Mouse (Mus musculus) bone marrow macrophage, adult 2 months (primary cell): ENCODE results near the gene Cabp4. TPM values are rescaled to one million over a fixed set of nuclear protein-coding genes. Genes with fewer than 3 reads are reported as not detected.

Experiments used
- H3K27ac ChIP-seq: 2 replicates; pipeline ENCODE4 v1.5.1; 2012; ENCODE audit warnings: low read depth, low read length; ENCODE audit not compliant: insufficient read depth
- H3K4me1 ChIP-seq: 2 replicates; pipeline ENCODE4 v1.6.1; 2012; ENCODE audit warnings: low read length; ENCODE audit not compliant: control insufficient read depth, insufficient read depth
- H3K4me3 ChIP-seq: 2 replicates; pipeline ENCODE4 v1.5.1; 2012; ENCODE audit warnings: mild to moderate bottlenecking, low read length, moderate library complexity; ENCODE audit not compliant: insufficient read depth
- CTCF ChIP-seq: IDR thresholded peaks from 2 replicates; pipeline ENCODE4 v1.5.1; 2012; ENCODE audit warnings: low read depth, mild to moderate bottlenecking, low read length, moderate library complexity
- POLR2A ChIP-seq: IDR thresholded peaks from 2 replicates; pipeline ENCODE4 v1.6.1; 2012; ENCODE audit warnings: mild to moderate bottlenecking, low read depth, low read length, borderline replicate concordance
- polyA plus RNA-seq: library from polyadenylated mRNA; stranded (reverse); fragments of >200 nt; gene quantifications from 2 replicates; pipeline ENCODE4 v1.2.4, GENCODE M21; 2012; ENCODE audit not compliant: missing spikeins, insufficient read depth, insufficient read length

Cabp4 gene
- polyA plus RNA-seq, 1 experiment: not detected

DNA sequence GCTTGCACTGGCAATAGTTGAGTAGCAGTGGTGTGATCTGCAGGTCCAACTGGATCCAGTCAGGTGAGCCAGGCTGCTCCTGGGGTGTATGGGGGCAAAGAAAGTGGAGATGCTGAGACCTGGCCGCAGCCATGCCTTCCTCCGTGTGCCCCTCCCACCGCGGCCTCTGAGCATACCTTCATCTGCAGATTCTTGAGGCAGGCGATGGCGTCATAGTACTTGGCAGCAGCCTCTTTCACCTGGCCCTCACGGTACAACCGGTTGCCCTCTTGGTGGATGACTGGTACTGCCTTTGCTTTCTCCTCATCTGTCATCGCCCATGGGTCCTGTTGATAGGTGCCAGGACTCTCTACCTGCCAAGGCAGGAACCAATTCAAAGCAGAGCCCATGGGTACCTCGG is 28.7 kb downstream of the Cabp4 start:
- Histone ChIP-seq H3K4me3 (no peak overlapping the region), H3K27ac (no peak overlapping the region), H3K4me1 (peaks cover 39% of the 10 kb centered on the region)
- TF ChIP-seq CTCF: no peak
- no peak for TF ChIP-seq POLR2A

GRCm38 (mm10) chr19:4114551-4114950 is 29.3 kb downstream of the Cabp4 start:
- TF ChIP-seq POLR2A (no peak), CTCF (no peak)
- Histone ChIP-seq H3K27ac (peak overlapping the region; percentile 87), H3K4me3 (no peak overlapping the region), H3K4me1 (peaks cover 37% of the 10 kb centered on the region)

DNA sequence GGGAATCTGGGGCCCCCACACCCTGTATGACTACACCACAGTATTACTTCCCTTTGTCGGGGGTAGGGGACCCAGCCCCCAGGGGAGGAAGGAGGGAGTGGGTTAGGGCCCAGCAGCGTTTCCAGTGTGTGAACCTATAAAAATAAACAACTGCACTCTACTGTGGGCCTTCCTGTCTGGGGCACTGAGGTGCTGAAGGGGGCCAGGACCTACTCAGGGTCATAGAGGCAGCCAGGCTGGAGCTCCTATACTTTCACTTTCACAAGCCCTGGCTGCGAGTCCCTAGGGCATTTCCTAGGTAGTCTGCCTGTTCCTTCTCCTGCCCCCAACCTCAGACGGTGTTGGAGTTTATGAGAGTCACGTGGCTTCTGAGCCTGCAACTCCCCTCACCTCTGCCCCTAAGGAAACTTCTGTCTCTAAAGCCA is 30.0 kb downstream of the Cabp4 start:
- Histone ChIP-seq H3K4me1 (peaks cover 37% of the 10 kb centered on the region), H3K27ac (peak overlapping the region; percentile 87), H3K4me3 (peak overlapping the region; percentile 22)
- TF ChIP-seq CTCF: no peak
- TF ChIP-seq POLR2A: no peak

- peak overlapping the region; percentile 87 for H3K27ac ChIP-seq
- H3K4me3 ChIP-seq: peak overlapping the region; percentile 22
- TF ChIP-seq POLR2A: no peak
- TF ChIP-seq CTCF: no peak
- H3K4me1 ChIP-seq: peaks cover 37% of the 10 kb centered on the region
Observed at GRCm38 (mm10) chr19:4113186-4113805, 30.5 kb downstream of the Cabp4 start.

DNA sequence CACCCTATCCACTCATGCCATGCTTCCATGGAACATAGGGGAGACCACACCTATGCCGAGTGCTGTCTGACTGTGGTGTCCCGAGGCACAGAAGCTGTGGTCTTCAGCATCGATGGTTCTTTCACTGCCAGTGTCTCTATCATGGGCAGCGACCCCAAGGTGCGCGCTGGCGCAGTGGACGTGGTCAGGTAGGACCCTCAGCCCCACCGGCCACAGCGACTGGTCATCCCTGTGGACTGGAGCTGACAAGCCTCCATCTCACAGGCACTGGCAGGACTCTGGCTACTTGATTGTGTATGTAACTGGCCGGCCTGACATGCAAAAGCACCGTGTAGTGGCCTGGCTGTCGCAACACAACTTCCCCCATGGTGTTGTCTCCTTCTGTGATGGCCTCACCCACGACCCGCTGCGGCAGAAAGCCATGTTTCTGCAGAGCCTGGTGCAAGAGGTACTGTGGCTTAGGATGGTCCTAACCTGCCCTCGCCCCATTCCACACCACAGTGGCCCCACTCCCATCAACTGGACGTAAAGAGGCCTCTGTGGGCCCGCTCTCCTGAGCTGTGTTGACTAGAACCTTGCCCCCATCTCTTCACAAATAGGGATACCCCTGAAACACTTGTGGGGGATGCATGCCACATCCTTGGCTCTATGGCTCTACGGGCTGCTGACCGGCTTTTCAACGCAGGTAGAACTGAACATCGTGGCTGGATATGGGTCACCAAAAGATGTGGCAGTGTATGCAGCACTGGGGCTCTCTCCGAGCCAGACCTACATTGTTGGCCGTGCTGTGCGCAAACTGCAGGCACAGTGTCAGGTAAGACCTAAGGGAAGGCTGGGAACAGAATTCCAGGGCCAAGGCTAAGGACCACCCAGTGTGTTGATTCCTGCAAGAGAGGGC is 31.5 kb downstream of the Cabp4 start:
- no peak overlapping the region for H3K4me3 ChIP-seq

GRCm38 (mm10) chr19:4108535-4108934 is 35.3 kb downstream of the Cabp4 start:
- peaks cover 22% of the 10 kb centered on the region for H3K4me1 ChIP-seq

More for the DNA sequence above, 31.5 kb downstream of the Cabp4 start:
- H3K27ac ChIP-seq: peak overlapping the region; percentile 87
- no peak for TF ChIP-seq POLR2A
- no peak for TF ChIP-seq CTCF
- H3K4me1 ChIP-seq: peaks cover 37% of the 10 kb centered on the region

DNA sequence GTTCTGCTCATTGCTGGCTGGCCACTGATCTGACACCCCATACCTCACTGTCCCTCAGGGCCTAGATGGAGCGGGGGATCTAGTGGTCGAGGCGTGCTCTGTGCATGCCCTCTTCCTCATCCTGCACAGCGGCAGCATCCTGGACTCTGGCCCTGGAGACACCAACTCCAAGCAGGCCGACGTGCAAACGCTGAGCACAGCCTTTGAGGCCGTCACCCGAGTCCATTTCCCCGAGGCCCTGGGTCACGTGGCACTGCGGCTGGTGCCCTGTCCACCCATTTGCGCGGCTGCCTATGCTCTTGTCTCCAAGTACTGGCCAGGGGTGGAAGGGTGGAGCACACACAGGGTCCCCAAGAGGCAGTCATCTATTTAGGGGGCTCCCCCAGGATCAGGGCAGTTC is 37.2 kb downstream of the Cabp4 start:
- H3K27ac ChIP-seq: no peak overlapping the region
- H3K4me3 ChIP-seq: no peak overlapping the region
- no peak for TF ChIP-seq POLR2A
- no peak for TF ChIP-seq CTCF
- H3K4me1 ChIP-seq: peaks cover 6% of the 10 kb centered on the region

More at GRCm38 (mm10) chr19:4108535-4108934, 35.3 kb downstream of the Cabp4 start:
- H3K27ac ChIP-seq: no peak overlapping the region
- TF ChIP-seq POLR2A (no peak), CTCF (no peak)
- no peak overlapping the region for H3K4me3 ChIP-seq

DNA sequence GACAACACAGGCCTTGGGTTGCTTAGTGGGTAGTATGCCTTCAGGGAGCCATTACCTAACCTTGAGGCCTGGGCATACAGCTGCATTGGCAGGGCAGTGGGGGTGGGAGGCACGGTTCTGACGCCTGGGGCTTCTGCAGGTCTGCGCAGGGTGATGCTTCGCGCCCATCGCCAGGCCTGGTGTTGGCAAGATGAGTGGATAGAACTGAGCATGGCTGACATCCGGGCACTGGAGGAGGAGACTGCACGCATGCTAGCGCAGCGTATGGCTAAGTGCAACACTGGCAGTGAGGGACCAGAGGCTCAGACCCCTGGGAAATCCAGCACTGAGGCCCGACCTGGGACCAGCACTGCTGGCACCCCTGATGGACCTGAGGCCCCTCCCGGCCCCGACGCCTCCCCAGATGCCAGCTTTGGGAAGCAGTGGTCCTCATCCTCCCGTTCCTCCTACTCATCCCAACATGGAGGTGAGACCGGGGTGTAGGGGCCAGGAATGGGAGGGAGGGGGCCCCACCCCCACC is 39.1 kb downstream of the Cabp4 start:
- Histone ChIP-seq H3K27ac (no peak overlapping the region), H3K4me3 (no peak overlapping the region), H3K4me1 (peaks cover 5% of the 10 kb centered on the region; the same call in 1 of the 2 replicates)
- TF ChIP-seq POLR2A (no peak), CTCF (no peak)

- H3K27ac ChIP-seq: no peak overlapping the region
- no peak overlapping the region for H3K4me3 ChIP-seq
- TF ChIP-seq POLR2A: no peak
- TF ChIP-seq CTCF: no peak
- peaks cover 10% of the 10 kb centered on the region; the same call in 1 of the 2 replicates for H3K4me1 ChIP-seq
Observed at GRCm38 (mm10) chr19:4103792-4104191, 40.0 kb downstream of the Cabp4 start.
